Mouse (Mus musculus): Measurements from ENCODE around the gene Syt9. TPM values are rescaled to one million over a fixed set of nuclear protein-coding genes. Genes with fewer than 3 reads are reported as not detected.
"Not testable (repeated sequence)": the region's sequence is repeated elsewhere in the genome, so short reads cannot be mapped to it uniquely, and the experiment has no call there.

The Syt9 gene
- polyA plus RNA-seq, 1 experiment from 2014 or later, result 5.0 TPM

GRCm38 (mm10) chr7:107465081-107465480 lies 94.6 kb downstream of the Syt9 start:
- no peaks in the 10 kb centered on the region for H3K4me1 ChIP-seq
- H3K9ac ChIP-seq, result no peak overlapping the region
- H3K36me3 ChIP-seq, result no peaks in the 10 kb centered on the region
- H3K27me3 ChIP-seq, result no peaks in the 10 kb centered on the region
- WGBS, result 65% methylated on average over 3 of the region's 3 CpGs
- ATAC-seq (ENCODE audit: insufficient number of reproducible peaks, insufficient read depth, low FRiP score, low TSS enrichment), result no peak
- no peak overlapping the region for H3K27ac ChIP-seq
- no peak overlapping the region for H3K4me3 ChIP-seq
- H3K9me3 ChIP-seq, result no peaks in the 10 kb centered on the region
- H3K4me2 ChIP-seq (replicated peaks), result no peak overlapping the region

DNA sequence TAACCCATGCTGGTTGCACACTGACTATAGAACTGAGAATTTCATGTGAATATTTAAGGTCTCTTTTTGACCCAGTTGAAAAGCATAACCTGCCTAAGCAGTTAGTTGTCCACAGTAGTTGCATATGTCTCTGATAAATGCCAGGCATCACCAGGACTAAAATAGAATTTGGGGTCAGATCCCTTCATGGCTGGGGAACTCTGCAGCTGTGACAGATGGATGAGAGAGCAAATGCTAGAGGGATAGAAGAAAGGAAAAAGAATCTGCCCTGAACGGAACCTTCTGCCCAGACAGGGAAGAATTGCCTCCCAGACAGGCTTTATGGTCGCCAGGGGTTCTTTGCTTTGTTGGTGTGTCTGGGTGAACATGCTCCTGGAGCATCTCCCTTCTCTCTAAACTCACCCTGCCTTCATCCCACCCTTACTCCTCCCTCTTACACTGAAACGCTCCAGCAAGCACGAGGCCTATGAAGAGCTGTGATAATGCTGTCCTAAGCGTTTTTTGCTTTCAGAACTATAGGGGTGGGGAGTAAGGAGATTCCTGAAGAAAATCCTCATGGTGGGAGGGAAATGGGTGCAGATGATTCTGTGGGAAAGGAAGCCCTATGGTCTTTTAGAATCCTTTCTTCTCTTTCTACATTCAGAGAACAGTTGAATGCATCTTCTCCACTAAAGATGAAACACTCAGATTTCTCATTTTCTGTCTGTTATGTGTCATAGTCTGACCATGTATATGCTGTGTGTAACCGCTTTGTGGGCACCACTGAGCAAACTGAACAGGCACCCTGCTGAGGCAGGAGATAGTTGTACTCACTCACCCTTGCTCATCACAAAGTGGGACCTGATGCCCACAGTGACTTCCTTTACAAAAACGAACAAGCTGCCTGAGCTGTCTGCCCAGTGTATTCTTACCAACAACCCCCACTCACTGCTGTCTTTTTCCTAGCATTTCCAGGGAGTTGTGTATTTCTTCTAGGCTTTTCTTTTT lies 108.7 kb downstream of the Syt9 start:
- no peaks in the 10 kb centered on the region for H3K9me3 ChIP-seq
- H3K36me3 ChIP-seq, result no peaks in the 10 kb centered on the region
- no peak for ATAC-seq (ENCODE audit: insufficient number of reproducible peaks, insufficient read depth, low FRiP score, low TSS enrichment)
- no peak overlapping the region for H3K4me3 ChIP-seq
- 58% methylated on average over 7 of the region's 7 CpGs for WGBS
- H3K4me2 ChIP-seq (replicated peaks), result no peak overlapping the region
- H3K27ac ChIP-seq, result no peak overlapping the region
- no peaks in the 10 kb centered on the region for H3K27me3 ChIP-seq
- H3K4me1 ChIP-seq, result no peaks in the 10 kb centered on the region
- H3K9ac ChIP-seq, result no peak overlapping the region

GRCm38 (mm10) chr7:107485709-107486108 lies 115.2 kb downstream of the Syt9 start:
- not testable (repeated sequence) for H3K36me3 ChIP-seq; H3K4me1 ChIP-seq; H3K4me3 ChIP-seq; H3K9me3 ChIP-seq; H3K27ac ChIP-seq; H3K9ac ChIP-seq; ATAC-seq (ENCODE audit: insufficient number of reproducible peaks, insufficient read depth, low FRiP score, low TSS enrichment); H3K4me2 ChIP-seq (replicated peaks); H3K27me3 ChIP-seq
- 92% methylated on average over 2 of the region's 2 CpGs for WGBS

- no peak for ATAC-seq (ENCODE audit: insufficient number of reproducible peaks, insufficient read depth, low FRiP score, low TSS enrichment)
- no peaks in the 10 kb centered on the region for H3K36me3 ChIP-seq
- H3K4me2 ChIP-seq (replicated peaks), result no peak overlapping the region
- H3K27me3 ChIP-seq, result no peaks in the 10 kb centered on the region
- no peak overlapping the region for H3K9ac ChIP-seq
- H3K9me3 ChIP-seq, result no peaks in the 10 kb centered on the region
- H3K4me3 ChIP-seq, result no peak overlapping the region
- no peak overlapping the region for H3K27ac ChIP-seq
- H3K4me1 ChIP-seq, result no peaks in the 10 kb centered on the region
Measured at GRCm38 (mm10) chr7:107495428-107495827, 124.9 kb downstream of the Syt9 start.

DNA sequence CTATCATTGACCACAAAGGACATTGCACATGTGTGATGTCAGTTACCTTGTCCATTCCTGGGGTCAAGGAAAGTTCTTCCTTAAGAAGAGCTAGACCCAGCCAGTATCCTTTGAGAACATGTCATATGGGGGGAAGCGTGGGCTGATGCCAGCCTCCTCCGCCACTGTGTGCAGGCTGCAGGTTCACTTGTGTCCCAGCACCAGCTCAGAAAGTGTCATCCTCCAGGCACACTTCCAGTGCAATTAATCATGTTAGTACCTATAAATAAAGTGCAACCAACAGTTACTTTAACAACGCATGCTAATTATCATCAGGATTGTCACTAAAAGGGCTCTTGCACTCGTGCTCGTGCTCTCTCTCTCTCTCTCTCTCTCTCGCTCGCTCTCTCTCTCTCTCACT lies 126.4 kb downstream of the Syt9 start:
- no peaks in the 10 kb centered on the region for H3K36me3 ChIP-seq
- no peaks in the 10 kb centered on the region for H3K4me1 ChIP-seq
- H3K27ac ChIP-seq, result no peak overlapping the region
- H3K4me3 ChIP-seq, result no peak overlapping the region
- 86% methylated on average over 7 of the region's 7 CpGs for WGBS
- H3K9me3 ChIP-seq, result no peaks in the 10 kb centered on the region
- H3K4me2 ChIP-seq (replicated peaks), result no peak overlapping the region
- no peaks in the 10 kb centered on the region for H3K27me3 ChIP-seq
- H3K9ac ChIP-seq, result no peak overlapping the region
- ATAC-seq (ENCODE audit: insufficient number of reproducible peaks, insufficient read depth, low FRiP score, low TSS enrichment), result no peak

DNA sequence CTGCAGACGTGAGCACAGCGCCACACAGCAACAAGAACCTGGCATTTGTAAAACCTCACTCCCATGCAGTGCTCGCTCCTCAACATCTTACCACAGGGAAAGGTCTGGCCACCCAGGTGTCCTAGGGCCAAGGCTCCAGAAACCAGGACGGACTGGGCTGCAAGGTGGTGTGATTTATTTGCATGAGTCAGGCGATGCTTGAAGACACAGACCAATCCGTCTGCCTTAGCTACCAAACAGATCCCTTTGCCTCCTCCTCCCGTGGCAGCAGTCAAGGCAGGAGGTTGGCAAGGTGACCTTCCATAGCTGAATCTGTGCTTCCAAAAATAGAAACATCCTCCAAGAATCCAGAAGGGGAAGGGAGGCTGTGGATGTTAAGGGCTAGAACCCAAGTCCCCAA lies 130.1 kb downstream of the Syt9 start:
- no peak overlapping the region for H3K4me2 ChIP-seq (replicated peaks)
- no peak overlapping the region for H3K4me3 ChIP-seq
- H3K27ac ChIP-seq, result no peak overlapping the region
- no peak for ATAC-seq (ENCODE audit: insufficient number of reproducible peaks, insufficient read depth, low FRiP score, low TSS enrichment)
- WGBS, result 75% methylated on average over 7 of the region's 7 CpGs
- H3K27me3 ChIP-seq, result no peaks in the 10 kb centered on the region
- no peaks in the 10 kb centered on the region for H3K4me1 ChIP-seq
- no peaks in the 10 kb centered on the region for H3K9me3 ChIP-seq
- H3K36me3 ChIP-seq, result no peaks in the 10 kb centered on the region
- H3K9ac ChIP-seq, result no peak overlapping the region

DNA sequence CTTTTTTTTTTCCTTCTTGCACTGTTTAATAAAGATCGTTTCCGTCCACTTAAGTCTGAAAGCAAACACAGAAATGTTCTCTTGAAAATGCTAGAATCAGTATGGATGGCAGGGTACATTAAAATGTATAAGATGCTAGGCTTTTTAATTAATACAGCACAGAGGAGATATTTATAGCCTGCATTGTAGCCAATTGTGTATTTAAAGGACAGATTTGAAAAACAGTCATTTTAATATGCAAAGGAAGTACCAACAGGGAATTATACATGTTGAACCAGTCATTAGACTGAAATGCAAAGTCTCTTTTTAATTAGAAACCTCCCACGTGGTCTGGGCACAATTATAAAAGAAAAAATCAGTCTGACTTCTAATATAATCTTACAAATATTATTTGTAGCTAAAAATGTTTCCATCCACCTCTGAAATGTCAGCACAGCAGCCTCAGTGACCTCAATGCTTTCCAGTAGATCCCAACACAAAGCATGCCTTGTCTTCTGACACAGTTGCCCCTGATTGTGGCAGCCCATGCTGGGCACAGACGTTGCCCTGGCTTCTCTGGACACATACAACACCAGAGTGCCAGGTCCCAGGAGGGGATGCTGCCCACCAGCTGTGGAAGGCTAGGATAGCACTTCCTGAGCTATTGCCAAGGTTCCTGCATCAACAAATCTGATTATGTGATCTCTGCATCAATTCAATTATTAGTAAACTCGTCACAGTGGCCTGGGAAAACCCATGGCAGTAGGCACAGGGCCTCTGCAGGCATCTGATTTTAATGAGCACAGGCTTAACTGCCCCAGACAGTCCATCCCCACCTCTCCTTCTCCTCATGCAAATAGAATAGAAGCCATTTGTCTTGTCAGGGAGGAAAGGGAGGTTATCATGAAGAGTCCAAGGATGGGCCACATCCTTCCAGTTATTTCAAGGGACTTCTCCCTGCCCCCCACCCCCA lies 134.5 kb downstream of the Syt9 start:
- no peaks in the 10 kb centered on the region for H3K27me3 ChIP-seq
- WGBS, result 61% methylated on average over 5 of the region's 5 CpGs
- no peak overlapping the region for H3K9ac ChIP-seq
- no peaks in the 10 kb centered on the region for H3K36me3 ChIP-seq
- H3K4me2 ChIP-seq (replicated peaks), result no peak overlapping the region
- no peaks in the 10 kb centered on the region for H3K4me1 ChIP-seq
- no peaks in the 10 kb centered on the region for H3K9me3 ChIP-seq
- ATAC-seq (ENCODE audit: insufficient number of reproducible peaks, insufficient read depth, low FRiP score, low TSS enrichment), result no peak
- H3K27ac ChIP-seq, result no peak overlapping the region
- no peak overlapping the region for H3K4me3 ChIP-seq

DNA sequence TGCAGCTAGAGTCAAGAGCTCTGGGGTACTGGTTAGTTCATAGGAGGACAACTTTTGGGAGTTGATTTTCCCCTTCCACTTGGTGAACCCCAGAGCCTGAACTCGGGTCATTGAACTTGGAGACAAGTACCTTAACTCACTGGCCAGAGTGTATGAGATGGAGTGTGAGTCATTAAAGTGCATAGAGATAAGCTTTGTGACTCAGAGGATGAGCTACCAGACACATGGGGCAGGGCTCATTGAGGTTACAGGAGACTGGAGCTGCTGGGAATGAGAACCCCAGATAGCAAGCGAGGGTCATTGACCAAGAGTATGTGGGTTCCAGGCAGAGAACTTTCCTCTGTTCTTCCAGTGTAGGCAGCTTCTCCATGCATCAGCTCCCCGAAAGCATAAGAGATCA lies 137.4 kb downstream of the Syt9 start:
- no peaks in the 10 kb centered on the region for H3K36me3 ChIP-seq
- no peak overlapping the region for H3K27ac ChIP-seq
- H3K4me2 ChIP-seq (replicated peaks), result no peak overlapping the region
- H3K4me3 ChIP-seq, result no peak overlapping the region
- H3K4me1 ChIP-seq, result no peaks in the 10 kb centered on the region
- no peaks in the 10 kb centered on the region for H3K27me3 ChIP-seq
- no peak for ATAC-seq (ENCODE audit: insufficient number of reproducible peaks, insufficient read depth, low FRiP score, low TSS enrichment)
- H3K9me3 ChIP-seq, result no peaks in the 10 kb centered on the region
- H3K9ac ChIP-seq, result no peak overlapping the region
- 77% methylated on average over 3 of the region's 3 CpGs for WGBS

- ATAC-seq (ENCODE audit: insufficient number of reproducible peaks, insufficient read depth, low FRiP score, low TSS enrichment), result no peak
- no peak overlapping the region for H3K4me3 ChIP-seq
- H3K36me3 ChIP-seq, result no peaks in the 10 kb centered on the region
- no peak overlapping the region for H3K9ac ChIP-seq
- no peak overlapping the region for H3K4me2 ChIP-seq (replicated peaks)
- H3K27ac ChIP-seq, result no peak overlapping the region
- H3K27me3 ChIP-seq, result no peaks in the 10 kb centered on the region
- no peaks in the 10 kb centered on the region for H3K9me3 ChIP-seq
- 66% methylated on average over 3 of the region's 3 CpGs for WGBS
- no peaks in the 10 kb centered on the region for H3K4me1 ChIP-seq
Measured at GRCm38 (mm10) chr7:107509740-107510139, 139.2 kb downstream of the Syt9 start.

GRCm38 (mm10) chr7:107516704-107517410 lies 146.3 kb downstream of the Syt9 start:
- no peak overlapping the region for H3K4me2 ChIP-seq (replicated peaks)
- no peaks in the 10 kb centered on the region for H3K27me3 ChIP-seq
- WGBS, result 52% methylated on average over 8 of the region's 8 CpGs
- no peak overlapping the region for H3K27ac ChIP-seq
- H3K36me3 ChIP-seq, result no peaks in the 10 kb centered on the region
- no peak for ATAC-seq (ENCODE audit: insufficient number of reproducible peaks, insufficient read depth, low FRiP score, low TSS enrichment)
- no peak overlapping the region for H3K9ac ChIP-seq
- H3K4me3 ChIP-seq, result no peak overlapping the region
- H3K9me3 ChIP-seq, result no peaks in the 10 kb centered on the region
- H3K4me1 ChIP-seq, result peaks cover 3% of the 10 kb centered on the region; the same call in 1 of the 2 replicates

- H3K4me2 ChIP-seq (replicated peaks), result no peak overlapping the region
- no peaks in the 10 kb centered on the region for H3K27me3 ChIP-seq
- no peak overlapping the region for H3K27ac ChIP-seq
- H3K9me3 ChIP-seq, result no peaks in the 10 kb centered on the region
- no peaks in the 10 kb centered on the region for H3K36me3 ChIP-seq
- no peak for ATAC-seq (ENCODE audit: insufficient number of reproducible peaks, insufficient read depth, low FRiP score, low TSS enrichment)
- peaks cover 3% of the 10 kb centered on the region; the same call in 1 of the 2 replicates for H3K4me1 ChIP-seq
- H3K9ac ChIP-seq, result no peak overlapping the region
- no peak overlapping the region for H3K4me3 ChIP-seq
- WGBS, result 88% methylated on average over 12 of the region's 12 CpGs
Measured at GRCm38 (mm10) chr7:107519256-107520025, 148.9 kb downstream of the Syt9 start.

Measured in embryonic facial prominence, embryonic 12.5 days (tissue).